Mouse (Mus musculus) gastrocnemius, adult 8-10 months (tissue): ENCODE data around the gene Pdcd11. TPM values are rescaled to one million over a fixed set of nuclear protein-coding genes. Genes with fewer than 3 reads are reported as not detected.

Experiments
- DNase-seq, 2 experiments: peaks; one replicate each; pipeline ENCODE4 v3.0.0; 2022; ENCODE audit warnings: low spot score in 2 of 2
- total RNA-seq, 4 experiments: library from RNA; stranded (reverse); gene quantifications; 2 replicates each; pipeline ENCODE4 v1.2.4; 2022

Gene Pdcd11
- total RNA-seq, result 1 to 10 TPM; 7.6 to 8.7 (median 8.5) TPM

DNA sequence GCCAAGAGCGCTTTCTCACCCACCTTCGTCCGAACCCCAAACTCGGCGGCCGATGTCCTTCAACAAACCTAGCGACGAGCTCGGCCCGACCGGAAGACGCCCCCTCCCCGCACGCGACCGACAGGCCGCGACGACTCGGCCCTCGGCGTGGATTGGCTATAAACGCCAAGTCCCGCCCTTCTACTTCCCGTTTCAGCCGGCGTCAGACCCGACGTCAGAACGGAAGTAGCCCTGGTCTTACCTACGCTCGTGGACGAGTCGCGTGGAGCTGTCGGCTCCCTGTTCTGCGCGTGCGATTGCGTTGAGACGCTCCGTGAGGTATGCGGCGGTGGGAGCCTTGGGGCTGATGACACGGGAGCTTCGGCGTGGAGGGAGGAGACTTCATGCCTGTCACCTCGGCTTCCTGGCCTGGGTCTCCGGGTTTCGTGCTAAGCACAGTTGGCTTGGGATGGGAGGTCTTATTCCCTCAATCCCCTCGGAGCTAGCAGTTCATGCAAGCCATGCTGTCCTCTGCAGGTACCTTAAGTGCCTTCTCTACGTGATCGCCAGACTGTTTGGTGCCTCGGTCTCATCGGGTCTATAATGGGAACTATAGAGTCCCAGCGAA is at the start of gene Pdcd11, which contains the start of gene Usmg5:
Gene Pdcd11 (plus strand): TSS at position 219 of the 607 bp plus-strand sequence.
Gene Usmg5 (minus strand): TSS at position 98 of the 607 bp plus-strand sequence.
- peak; percentile 88 to 92 for DNase-seq

DNA sequence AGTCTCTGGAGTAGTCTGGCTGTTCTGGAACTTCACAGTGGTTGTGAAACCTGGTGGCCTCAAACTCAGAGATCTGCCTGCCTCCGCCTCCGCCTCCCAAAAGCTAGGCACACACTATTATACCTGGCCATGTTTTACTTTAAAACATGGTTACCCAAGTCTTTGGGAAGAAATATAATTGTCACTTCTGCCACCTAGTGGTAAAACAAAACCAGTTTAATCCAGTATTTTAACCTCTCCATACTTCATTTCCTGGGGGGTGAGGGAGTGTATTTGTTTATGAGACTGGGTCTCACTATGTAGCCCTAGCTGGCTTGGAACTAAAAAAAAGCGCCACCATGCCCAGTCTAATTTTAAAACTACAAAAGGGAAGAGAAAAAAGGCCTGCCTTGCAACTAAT is 47.0 kb upstream of the Pdcd11 start:
- no peak for DNase-seq

- no peak for DNase-seq
Observed at GRCm38 (mm10) chr19:47046343-47046742, 44.2 kb upstream of the Pdcd11 start.

- peak in 1 of 2 experiments; percentile 13 for DNase-seq
Observed at GRCm38 (mm10) chr19:47047236-47047833, 43.2 kb upstream of the Pdcd11 start.

DNA sequence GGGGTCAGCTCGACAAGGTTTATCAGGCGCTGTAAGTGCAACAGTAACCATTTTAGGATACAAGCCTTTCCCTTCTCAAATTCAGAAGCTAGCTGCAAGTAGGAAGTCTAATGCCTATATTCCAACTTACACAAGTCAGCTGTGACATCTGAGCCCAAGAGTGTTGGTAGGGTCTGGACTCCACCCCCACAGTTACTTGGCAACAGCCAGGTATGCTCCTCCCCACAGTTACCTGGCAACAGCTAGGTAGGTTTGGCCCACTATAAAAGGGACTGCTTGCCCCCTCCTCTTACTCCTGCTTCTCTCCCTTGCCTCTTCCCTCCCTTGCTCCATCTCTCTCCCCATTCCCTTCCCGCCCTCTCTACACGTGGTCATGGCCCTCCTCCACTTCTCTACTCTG is 41.5 kb upstream of the Pdcd11 start:
- no peak for DNase-seq

- DNase-seq, result no peak
Observed at GRCm38 (mm10) chr19:47049840-47050239, 40.7 kb upstream of the Pdcd11 start.

DNA sequence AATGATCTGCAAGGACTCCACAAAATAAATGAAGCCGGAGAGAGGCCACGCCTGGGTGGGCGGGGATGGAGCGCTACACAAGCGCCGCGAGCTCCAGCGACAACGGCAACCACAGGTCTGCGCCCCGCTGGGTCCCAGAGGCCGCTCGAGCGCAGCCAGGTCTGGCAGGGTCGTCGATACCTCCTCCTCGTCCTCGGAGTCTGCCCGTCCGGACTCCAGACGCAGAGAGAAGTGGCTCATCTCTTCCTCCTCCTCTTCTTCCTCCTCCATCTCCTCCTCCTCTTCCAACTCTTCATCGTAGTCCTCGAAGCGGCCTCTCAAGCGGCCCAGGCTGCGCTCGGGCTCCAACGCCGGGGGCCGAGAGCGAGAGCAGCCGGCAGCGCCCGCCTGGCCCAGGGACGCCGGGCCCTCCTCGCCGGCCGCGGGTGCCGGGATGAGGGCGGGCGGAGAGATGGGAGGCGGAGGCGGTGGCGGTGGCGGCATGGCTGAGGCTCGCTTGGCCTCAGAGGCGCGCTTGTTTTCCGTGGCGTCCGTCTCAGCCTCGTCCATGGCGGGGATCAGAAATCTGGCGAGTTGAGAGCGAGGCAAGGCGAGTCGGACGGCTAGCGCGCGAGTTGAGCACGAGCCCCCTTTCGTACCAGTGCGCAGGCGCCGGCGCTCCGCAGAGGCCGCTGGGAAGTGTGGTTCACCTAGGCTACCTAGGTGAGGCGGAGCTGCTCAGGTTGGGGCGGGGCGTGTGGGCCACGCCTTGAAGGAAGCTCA is 40.1 kb upstream of the Pdcd11 start, which contains the start of gene Pcgf6:
Gene Pcgf6 (minus strand): TSS at position 636 of the 762 bp plus-strand sequence.
- DNase-seq, result peak; percentile 44 to 53

- DNase-seq, result no peak
Observed at GRCm38 (mm10) chr19:47052927-47053326, 37.6 kb upstream of the Pdcd11 start.

- DNase-seq, result no peak
Observed at GRCm38 (mm10) chr19:47053471-47053870, 37.1 kb upstream of the Pdcd11 start.

GRCm38 (mm10) chr19:47057684-47058083 is 32.9 kb upstream of the Pdcd11 start:
- DNase-seq, result no peak

DNA sequence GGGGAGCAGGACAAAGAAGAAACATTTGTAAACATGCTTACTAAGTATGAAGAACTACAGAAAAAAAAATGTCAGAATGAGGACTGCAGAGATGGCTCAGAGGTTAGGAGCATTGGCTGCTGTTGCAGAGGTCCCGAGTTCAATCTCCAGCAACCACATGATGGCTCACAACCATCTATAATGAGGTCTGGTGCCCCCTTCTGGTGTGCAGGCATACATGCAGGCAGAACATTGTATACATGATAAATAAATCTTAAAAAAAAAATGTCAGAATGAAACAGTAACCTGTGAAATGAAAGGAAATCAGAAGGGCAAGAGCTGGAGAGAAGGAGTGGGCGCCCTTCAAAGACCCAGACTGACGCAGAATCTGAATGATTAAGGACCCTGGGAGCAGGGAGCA is 24.7 kb upstream of the Pdcd11 start:
- DNase-seq, result no peak

- peak; percentile 90 to 92 for DNase-seq
Observed at GRCm38 (mm10) chr19:47067096-47067882, 23.3 kb upstream of the Pdcd11 start, which contains the start of gene Taf5. TSS of gene Taf5 (plus strand) at chr19:47067746.

DNA sequence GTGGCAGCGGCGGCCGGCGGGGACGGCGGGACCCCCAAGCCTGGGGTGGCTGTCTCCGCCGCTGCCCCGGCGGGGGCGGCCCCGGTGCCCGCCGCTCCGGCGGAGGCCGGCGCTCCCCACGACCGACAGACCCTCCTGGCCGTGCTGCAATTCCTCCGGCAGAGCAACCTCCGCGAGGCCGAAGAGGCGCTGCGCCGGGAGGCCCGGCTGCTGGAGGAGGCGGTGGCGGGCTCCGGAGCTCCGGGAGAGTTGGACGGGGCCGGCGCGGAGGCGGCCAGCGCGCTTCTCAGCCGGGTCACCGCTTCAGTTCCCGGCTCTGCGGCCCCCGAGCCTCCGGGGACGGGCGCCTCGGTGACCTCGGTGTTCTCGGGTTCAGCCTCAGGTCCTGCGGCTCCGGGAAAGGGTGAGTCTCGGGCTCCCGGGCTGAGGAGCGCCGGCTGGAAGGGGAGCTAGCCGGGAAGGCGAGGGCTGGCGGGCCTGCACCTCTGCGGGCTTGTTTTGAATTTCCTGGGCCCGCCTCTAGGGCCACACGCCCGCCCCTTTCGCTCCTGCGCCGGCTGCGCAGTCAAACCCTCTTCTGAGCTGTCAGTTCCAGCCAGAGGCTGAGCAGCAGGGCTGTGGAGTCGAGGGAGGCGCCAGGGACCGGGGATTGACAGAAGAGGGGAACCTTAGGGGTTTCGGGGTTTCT is 22.5 kb upstream of the Pdcd11 start:
- peak; percentile 66 to 69 for DNase-seq

DNA sequence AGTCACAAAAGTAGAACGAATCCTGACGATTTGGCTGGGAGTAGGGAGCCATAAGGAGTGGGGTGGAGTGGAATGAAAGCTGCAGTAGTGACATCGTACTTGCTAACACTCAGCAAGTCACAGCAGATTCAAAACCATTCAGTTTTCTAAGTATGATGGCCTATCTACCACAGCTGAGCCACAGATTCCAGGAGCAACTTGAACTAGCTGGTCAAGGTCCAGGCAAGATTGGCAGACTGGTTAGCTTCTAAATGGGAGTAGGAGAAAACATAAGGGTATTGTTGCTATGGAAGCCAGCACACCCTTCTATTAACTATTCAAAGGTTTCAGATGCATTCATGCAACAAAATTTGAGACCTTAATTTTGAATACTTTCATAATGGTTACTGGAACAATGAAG is 2.3 kb upstream of the Pdcd11 start:
- DNase-seq, result no peak

DNA sequence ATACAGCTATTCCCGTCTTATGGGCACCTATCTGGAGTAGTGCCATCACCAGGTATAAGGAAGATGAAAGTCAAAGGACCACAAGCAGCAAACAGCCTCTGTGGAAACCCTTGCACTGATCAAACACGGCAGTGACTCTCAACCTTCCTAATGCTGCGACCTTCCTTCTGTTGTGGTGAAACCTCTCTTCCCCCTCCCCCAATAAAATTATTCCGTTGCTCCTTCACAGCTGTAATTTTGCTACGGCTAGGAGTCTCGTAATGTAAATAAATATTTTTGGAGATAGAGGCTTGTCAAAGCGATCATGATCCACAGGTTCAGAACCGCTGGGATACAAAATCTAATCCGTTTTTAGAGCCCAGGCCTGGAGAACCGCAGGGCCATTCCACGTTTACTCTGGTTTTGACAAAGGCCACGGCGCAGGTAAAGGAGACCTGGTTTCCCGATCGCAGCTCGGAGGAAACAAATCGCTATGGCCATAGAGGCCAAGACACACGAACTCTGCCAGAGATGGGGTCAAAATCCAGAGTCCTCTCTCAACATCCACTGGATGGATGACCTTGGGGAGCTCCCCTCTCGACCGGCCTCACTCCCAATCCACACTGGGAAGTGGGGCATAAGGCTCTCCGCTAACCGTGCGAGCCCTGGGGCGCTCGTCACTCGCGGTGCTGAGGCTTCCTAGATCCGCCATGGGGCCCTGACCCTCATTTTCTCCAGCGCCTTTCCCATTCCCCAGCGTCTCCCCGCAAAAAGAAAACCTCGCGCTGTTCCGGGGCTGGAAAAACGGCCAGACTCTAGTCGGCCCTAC is 646 bp upstream of the Pdcd11 start:
- DNase-seq, result no peak

- no peak for DNase-seq
Observed at GRCm38 (mm10) chr19:47101080-47101479, 10.5 kb downstream of the Pdcd11 start.

GRCm38 (mm10) chr19:47104641-47105271 is 14.2 kb downstream of the Pdcd11 start:
- no peak for DNase-seq

DNA sequence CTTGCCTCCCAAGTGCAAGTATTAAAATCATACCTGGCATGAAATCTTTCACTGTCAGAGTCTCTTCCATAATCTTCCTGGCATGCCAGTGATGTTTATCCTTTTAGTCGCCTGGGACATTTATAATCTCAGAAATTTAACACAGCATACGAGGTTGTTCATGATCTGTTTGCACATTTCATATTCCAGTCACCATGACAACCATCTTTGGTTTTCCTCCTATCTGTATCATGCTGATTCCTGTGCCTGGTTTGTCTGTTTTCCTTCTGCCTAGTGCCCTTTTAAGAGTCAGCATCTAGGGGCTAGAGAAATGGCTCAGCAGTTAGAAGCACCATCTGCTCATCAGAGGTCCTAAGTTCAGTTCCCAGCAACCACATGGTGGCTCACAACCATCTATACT is 28.1 kb downstream of the Pdcd11 start:
- DNase-seq, result no peak

DNA sequence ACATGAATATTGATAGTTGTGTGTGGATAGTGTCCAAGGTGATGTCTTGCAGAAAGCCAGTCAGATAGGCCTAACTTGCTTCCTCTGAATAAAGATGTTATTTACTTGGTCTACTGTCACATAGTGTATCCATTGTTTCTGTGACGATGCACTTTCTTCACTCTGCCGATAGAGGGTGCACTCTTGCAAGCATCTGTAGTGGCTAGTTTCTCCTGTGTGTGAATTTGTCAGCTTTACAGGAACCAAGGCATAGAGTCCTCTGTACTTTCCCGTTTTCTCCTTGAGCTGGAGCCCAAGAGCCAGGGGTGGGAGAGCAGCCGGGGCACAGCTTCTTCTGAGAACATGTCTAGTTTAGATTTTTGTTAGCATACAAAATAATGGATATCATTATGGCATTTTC is 30.5 kb downstream of the Pdcd11 start:
- DNase-seq, result no peak

- DNase-seq, result no peak
Observed at GRCm38 (mm10) chr19:47122802-47123201, 32.2 kb downstream of the Pdcd11 start.
